27 mouse cellular contexts compared by ENCODE assay signal in the genomic region with DNA sequence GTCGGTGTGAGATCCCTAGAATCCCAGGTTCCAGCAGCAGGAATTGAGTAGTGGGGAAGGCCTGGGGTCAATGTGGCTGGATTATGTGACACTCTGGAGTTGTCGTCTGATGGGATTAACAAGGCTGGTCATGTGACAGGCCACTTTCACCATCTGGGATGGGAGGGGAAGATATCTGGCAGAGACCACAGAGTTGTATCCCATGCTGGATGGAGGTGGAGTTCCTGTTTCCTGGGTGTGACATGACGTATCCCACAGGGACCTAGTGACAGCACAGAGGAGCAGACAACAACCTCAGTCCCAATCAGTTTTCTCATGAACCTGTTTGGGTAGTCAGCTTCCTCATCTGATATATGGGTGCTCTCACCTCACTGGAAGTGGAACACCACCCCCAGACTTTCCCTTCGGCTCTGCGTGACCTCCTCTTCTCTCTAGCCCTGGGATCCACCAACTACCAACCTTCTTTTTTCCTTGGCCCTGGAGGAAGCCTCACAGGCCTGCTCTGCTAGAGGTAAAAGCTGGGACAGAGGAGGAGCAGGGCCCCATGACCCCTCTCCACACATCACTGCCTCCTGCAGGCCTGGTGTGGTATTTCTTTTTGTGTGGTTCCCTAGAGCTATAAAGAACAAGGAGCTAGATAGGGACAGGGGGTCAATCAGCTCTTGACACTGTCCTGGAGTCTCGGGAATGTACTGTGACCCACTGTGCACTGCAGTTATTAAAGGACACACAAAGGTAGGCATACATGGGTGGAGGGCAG. TPM values are rescaled to one million over a fixed set of nuclear protein-coding genes. Genes with fewer than 3 reads are reported as not detected.
DNase-seq lines count a peak whose midpoint lies in the region; ATAC-seq and TF ChIP-seq lines count a peak whose summit lies in the region.
"Had no signal": no experiment of that assay in that cellular context is flagged by ENCODE, and none has a peak within 500 bp of the region (broad histone marks: within the 10 kb centered on the region; RNA-seq: fewer than 3 reads in every experiment).

No protein-coding gene starts in this region.

- no peak overlapping the region for H3K4me3 ChIP-seq in intestine, postnatal 0 days (ENCODE audit: low read depth, low read length)
- H3K4me3 ChIP-seq in intestine, embryonic 15.5 days (replicated peaks) = no peak overlapping the region
- no peak overlapping the region for H3K4me3 ChIP-seq in liver, embryonic 14.5 days (ENCODE audit: insufficient read depth in 1 of 2, low read depth in 2 of 2, low read length in 2 of 2)
- H3K4me3 ChIP-seq in liver, embryonic 12.5 days = no peak overlapping the region
- H3K4me3 ChIP-seq in thymus, adult 2 months (ENCODE audit: control insufficient read depth, insufficient read depth, low read length) = no peak overlapping the region
- no peak overlapping the region for H3K4me3 ChIP-seq in stomach, postnatal 0 days (ENCODE audit: low read depth, low read length)
- H3K4me3 ChIP-seq in hindbrain, embryonic 12.5 days = no peak overlapping the region
- H3K4me3 ChIP-seq: embryonic facial prominence, embryonic 13.5 days; erythroblast, embryonic 14.5 days; forebrain, embryonic 12.5 days; gastrocnemius, adult 2 months; heart, embryonic 15.5 days; hindbrain, embryonic 15.5 days; liver, embryonic 15.5 days; midbrain, embryonic 13.5 days had no signal

- TF ChIP-seq CTCF in intestine, postnatal 0 days (IDR thresholded peaks at IDR 0.05; ENCODE audit: low read depth) = peak; percentile 47
- TF ChIP-seq CTCF in liver, embryonic 14.5 days (IDR thresholded peaks at IDR 0.05; ENCODE audit: low read depth) = peak; percentile 21; the same call in 1 of the 2 replicates
- TF ChIP-seq CTCF in thymus, adult 2 months (IDR thresholded peaks at IDR 0.05; ENCODE audit: borderline replicate concordance, control insufficient read depth, extremely low read depth, insufficient read depth, low read length, poor library complexity) = no peak
- peak; percentile 42 for TF ChIP-seq CTCF in stomach, postnatal 0 days (IDR thresholded peaks at IDR 0.05; ENCODE audit: low read depth)

- no peak overlapping the region for H3K4me2 ChIP-seq in intestine, postnatal 0 days (replicated peaks; ENCODE audit: low read depth)
- H3K4me2 ChIP-seq in intestine, embryonic 15.5 days (replicated peaks) = no peak overlapping the region
- H3K4me2 ChIP-seq in liver, embryonic 14.5 days (ENCODE audit: low read depth) = no peak overlapping the region
- no peak overlapping the region for H3K4me2 ChIP-seq in liver, embryonic 12.5 days
- H3K4me2 ChIP-seq in stomach, postnatal 0 days (replicated peaks; ENCODE audit: low read depth) = no peak overlapping the region
- H3K4me2 ChIP-seq in hindbrain, embryonic 12.5 days (replicated peaks) = no peak overlapping the region
- H3K4me2 ChIP-seq: embryonic facial prominence, embryonic 13.5 days; forebrain, embryonic 12.5 days; heart, embryonic 15.5 days; hindbrain, embryonic 15.5 days; liver, embryonic 15.5 days; midbrain, embryonic 13.5 days had no signal

- no peak for DNase-seq in liver, embryonic 14.5 days (ENCODE audit: low read depth in 3 of 3, low spot score in 3 of 3)
- DNase-seq in thymus, postnatal 4 days = peak; percentile 35
- no peak for DNase-seq in thymus, adult 2 months
- DNase-seq in stomach, postnatal 0 days (ENCODE audit: low spot score) = no peak
- DNase-seq: adrenal gland, adult 2 months; cerebellum, adult 18-20 months; cerebellum, postnatal 25 days; embryo, embryonic 11 days; gastrocnemius, adult 2 months; heart, postnatal 36 days; kidney, postnatal 14 days; layer of hippocampus, postnatal 36 days; thymus, postnatal 25 days had no signal

- H3K4me1 ChIP-seq in intestine, postnatal 0 days (replicated peaks; ENCODE audit: control insufficient read depth, insufficient read depth, low read length) = no peaks in the 10 kb centered on the region
- no peaks in the 10 kb centered on the region for H3K4me1 ChIP-seq in intestine, embryonic 15.5 days (replicated peaks)
- H3K4me1 ChIP-seq in liver, embryonic 14.5 days (replicated peaks; ENCODE audit: control insufficient read depth in 2 of 2, insufficient read depth in 2 of 2, low read length in 1 of 2) = no peaks in the 10 kb centered on the region
- H3K4me1 ChIP-seq in liver, embryonic 12.5 days = no peaks in the 10 kb centered on the region
- H3K4me1 ChIP-seq in thymus, adult 2 months (replicated peaks; ENCODE audit: control insufficient read depth, insufficient read depth, low read length) = no peaks in the 10 kb centered on the region
- no peaks in the 10 kb centered on the region for H3K4me1 ChIP-seq in stomach, postnatal 0 days (replicated peaks; ENCODE audit: control insufficient read depth, insufficient read depth)
- peaks cover 19% of the 10 kb centered on the region for H3K4me1 ChIP-seq in hindbrain, embryonic 12.5 days
- H3K4me1 ChIP-seq: embryonic facial prominence, embryonic 13.5 days; heart, embryonic 15.5 days; liver, embryonic 15.5 days had no signal

- no peak overlapping the region for H3K27ac ChIP-seq in intestine, postnatal 0 days (ENCODE audit: low read depth, low read length)
- H3K27ac ChIP-seq in intestine, embryonic 15.5 days = no peak overlapping the region
- no peak overlapping the region for H3K27ac ChIP-seq in liver, embryonic 14.5 days
- no peak overlapping the region for H3K27ac ChIP-seq in liver, embryonic 12.5 days
- H3K27ac ChIP-seq in thymus, adult 2 months (ENCODE audit: control insufficient read depth, insufficient read depth, low read length) = no peak overlapping the region
- no peak overlapping the region for H3K27ac ChIP-seq in stomach, postnatal 0 days (replicated peaks)
- no peak overlapping the region for H3K27ac ChIP-seq in hindbrain, embryonic 12.5 days
- H3K27ac ChIP-seq: embryonic facial prominence, embryonic 13.5 days; forebrain, embryonic 12.5 days; gastrocnemius, adult 2 months; heart, embryonic 15.5 days; hindbrain, embryonic 15.5 days; liver, embryonic 15.5 days; midbrain, embryonic 13.5 days had no signal

- H3K9ac ChIP-seq in intestine, postnatal 0 days (ENCODE audit: low read depth, low read length) = no peak overlapping the region
- no peak overlapping the region for H3K9ac ChIP-seq in intestine, embryonic 15.5 days
- no peak overlapping the region for H3K9ac ChIP-seq in liver, embryonic 14.5 days (replicated peaks)
- no peak overlapping the region for H3K9ac ChIP-seq in liver, embryonic 12.5 days
- no peak overlapping the region for H3K9ac ChIP-seq in stomach, postnatal 0 days (ENCODE audit: low read length)
- H3K9ac ChIP-seq in hindbrain, embryonic 12.5 days = no peak overlapping the region
- H3K9ac ChIP-seq: embryonic facial prominence, embryonic 13.5 days; forebrain, embryonic 12.5 days; heart, embryonic 15.5 days; hindbrain, embryonic 15.5 days; liver, embryonic 15.5 days; midbrain, embryonic 13.5 days had no signal

- H3K27me3 ChIP-seq in intestine, postnatal 0 days (replicated peaks; ENCODE audit: control insufficient read depth, insufficient read depth, low read length) = peaks cover 56% of the 10 kb centered on the region
- peaks cover 66% of the 10 kb centered on the region for H3K27me3 ChIP-seq in intestine, embryonic 15.5 days (replicated peaks)
- H3K27me3 ChIP-seq in liver, embryonic 14.5 days (ENCODE audit: control insufficient read depth, insufficient read depth, low read length) = peaks cover 10% of the 10 kb centered on the region
- H3K27me3 ChIP-seq in liver, embryonic 12.5 days (replicated peaks) = peaks cover 91% of the 10 kb centered on the region
- no peaks in the 10 kb centered on the region; the same call in 1 of the 2 replicates for H3K27me3 ChIP-seq in thymus, adult 2 months (ENCODE audit: control insufficient read depth, insufficient read depth, low read length)
- no peaks in the 10 kb centered on the region; the same call in none of the 2 replicates for H3K27me3 ChIP-seq in stomach, postnatal 0 days (ENCODE audit: control insufficient read depth, insufficient read depth, low read length)
- H3K27me3 ChIP-seq in hindbrain, embryonic 12.5 days = peaks cover 71% of the 10 kb centered on the region

- no peak for TF ChIP-seq EP300 in liver, embryonic 14.5 days (IDR thresholded peaks at IDR 0.05; ENCODE audit: low read depth)
- TF ChIP-seq EP300 in stomach, postnatal 0 days (optimal IDR thresholded peaks at IDR 0.05) = no peak

- 68% methylated on average over 6 of the region's 6 CpGs for WGBS in intestine, postnatal 0 days
- 68% methylated on average over 6 of the region's 6 CpGs for WGBS in intestine, embryonic 15.5 days
- 38% methylated on average over 6 of the region's 6 CpGs for WGBS in liver, embryonic 14.5 days (ENCODE audit: insufficient replicate concordance)
- WGBS in liver, embryonic 12.5 days (ENCODE audit: insufficient replicate concordance) = 38% methylated on average over 6 of the region's 6 CpGs
- WGBS in thymus, adult 2 months = 79% methylated on average over 6 of the region's 6 CpGs
- 77% methylated on average over 6 of the region's 6 CpGs for WGBS in stomach, postnatal 0 days
- 66% methylated on average over 6 of the region's 6 CpGs for WGBS in hindbrain, embryonic 12.5 days

- no peak for TF ChIP-seq POLR2A in thymus, adult 2 months (IDR thresholded peaks at IDR 0.05; ENCODE audit: control insufficient read depth, extremely low read depth, insufficient read depth, low read length, poor library complexity)

- no peaks in the 10 kb centered on the region for H3K9me3 ChIP-seq in intestine, postnatal 0 days (ENCODE audit: control insufficient read depth)
- H3K9me3 ChIP-seq in intestine, embryonic 15.5 days = no peaks in the 10 kb centered on the region
- H3K9me3 ChIP-seq in liver, embryonic 14.5 days (ENCODE audit: control insufficient read depth, low read length) = no peaks in the 10 kb centered on the region
- H3K9me3 ChIP-seq in liver, embryonic 12.5 days (replicated peaks) = no peaks in the 10 kb centered on the region
- H3K9me3 ChIP-seq in stomach, postnatal 0 days (ENCODE audit: control insufficient read depth, low read length) = no peaks in the 10 kb centered on the region
- no peaks in the 10 kb centered on the region for H3K9me3 ChIP-seq in hindbrain, embryonic 12.5 days (replicated peaks)
- H3K9me3 ChIP-seq: embryonic facial prominence, embryonic 13.5 days; forebrain, embryonic 12.5 days; heart, embryonic 15.5 days; hindbrain, embryonic 15.5 days; liver, embryonic 15.5 days; midbrain, embryonic 13.5 days had no signal

- ATAC-seq in intestine, postnatal 0 days = no peak
- ATAC-seq in intestine, embryonic 15.5 days = no peak
- no peak for ATAC-seq in liver, embryonic 14.5 days (ENCODE audit: insufficient read depth)
- ATAC-seq in liver, embryonic 12.5 days = no peak
- ATAC-seq in stomach, postnatal 0 days (ENCODE audit: low FRiP score, low TSS enrichment) = no peak
- no peak for ATAC-seq in hindbrain, embryonic 12.5 days (ENCODE audit: low FRiP score)
- ATAC-seq: midbrain, embryonic 13.5 days; Patski had no signal

- H3K36me3 ChIP-seq in intestine, postnatal 0 days (ENCODE audit: control insufficient read depth, insufficient read depth) = no peaks in the 10 kb centered on the region
- H3K36me3 ChIP-seq in intestine, embryonic 15.5 days = no peaks in the 10 kb centered on the region
- H3K36me3 ChIP-seq in liver, embryonic 14.5 days (replicated peaks; ENCODE audit: control insufficient read depth, insufficient read depth, low read depth) = no peaks in the 10 kb centered on the region
- no peaks in the 10 kb centered on the region for H3K36me3 ChIP-seq in liver, embryonic 12.5 days
- no peaks in the 10 kb centered on the region for H3K36me3 ChIP-seq in thymus, adult 2 months (ENCODE audit: control insufficient read depth, insufficient read depth, low read length)
- H3K36me3 ChIP-seq in stomach, postnatal 0 days (ENCODE audit: control insufficient read depth, insufficient read depth, low read length) = no peaks in the 10 kb centered on the region
- H3K36me3 ChIP-seq in hindbrain, embryonic 12.5 days = no peaks in the 10 kb centered on the region
- H3K36me3 ChIP-seq: embryonic facial prominence, embryonic 13.5 days; forebrain, embryonic 12.5 days; heart, embryonic 15.5 days; hindbrain, embryonic 15.5 days; liver, embryonic 15.5 days; midbrain, embryonic 13.5 days had no signal

RNA-seq across cellular contexts. Expression of gene Uncx, which starts 23.5 kb away (rescaled TPM):
- not detected in 2 replicates for polyA plus RNA-seq in intestine, postnatal 0 days (2015; fragmentation: Nextera tagmentation; extraction: Ambion mirVana)
- polyA plus RNA-seq in intestine, embryonic 15.5 days (2015; fragmentation: Nextera tagmentation; extraction: Ambion mirVana) = 0.23 TPM in 1 of 2 replicates, not detected in the other
- polyA plus RNA-seq in liver, embryonic 14.5 days (2012; rRNA removed) = 0.05 TPM in 1 of 2 replicates, not detected in the other
- polyA plus RNA-seq in liver, embryonic 14.5 days (2014; fragmentation: Nextera tagmentation; extraction: Ambion mirVana) = not detected in 2 replicates
- not detected in 2 replicates for polyA plus RNA-seq in liver, embryonic 12.5 days (2016; fragmentation: Nextera tagmentation; extraction: Ambion mirVana)
- polyA plus RNA-seq in thymus, adult 2 months (2012; rRNA removed) = 0.24 and 0.26 TPM in 2 replicates
- not detected in 2 replicates for polyA plus RNA-seq in stomach, postnatal 0 days (2015; fragmentation: Nextera tagmentation; extraction: Ambion mirVana)
- 97.3 and 99.4 TPM in 2 replicates for polyA plus RNA-seq in hindbrain, embryonic 12.5 days (2016; fragmentation: Nextera tagmentation; extraction: Ambion mirVana)
- polyA plus RNA-seq: adrenal gland, adult 2 months; erythroblast, embryonic 14.5 days; heart, embryonic 15.5 days; intestine, embryonic 14.5 days; liver, embryonic 15.5 days; Patski; spleen, adult 2 months had no signal

Comparison
In these comparisons a context has a peak if more than half of its experiments do, and no peak if none do; other contexts are left out.
1. RNA of gene Uncx, which starts 23.5 kb away (polyA plus RNA-seq): 97.3 to 99.4 TPM in hindbrain, embryonic 12.5 days; 0.24 to 0.26 TPM in thymus, adult 2 months, 0.23 TPM in intestine, embryonic 15.5 days, not detected in intestine, postnatal 0 days, 0.05 TPM in liver, embryonic 14.5 days, not detected in liver, embryonic 12.5 days and not detected in stomach, postnatal 0 days; every median in the first group is over 10 times any median in the second.